Mouse (Mus musculus) liver, adult 2 months (tissue): ENCODE data around the gene Tns4.

Experiments
- CTCF ChIP-seq: fragments of 200-500 bp; IDR thresholded peaks from 2 replicates; pipeline ENCODE4 v1.5.1; 2011; ENCODE audit warnings: low read depth, low read length, control low read depth
- POLR2A ChIP-seq: fragments of 200-500 bp; IDR thresholded peaks from 2 replicates; pipeline ENCODE4 v1.6.1; 2011; ENCODE audit warnings: low read length, control low read depth; ENCODE audit not compliant: insufficient read depth; ENCODE audit errors: extremely low read depth

- no peak for TF ChIP-seq POLR2A
- no peak for TF ChIP-seq CTCF
Measured at GRCm38 (mm10) chr11:99120524-99121217, 31.6 kb upstream of the Tns4 start.
